Mouse (Mus musculus) heart, embryonic 12.5 days (tissue): ENCODE data around the gene Nubp2. TPM values are rescaled to one million over a fixed set of nuclear protein-coding genes. Genes with fewer than 3 reads are reported as not detected.

Experiments
- ATAC-seq: fragments of 200-750 bp; cut with Nextera tagmentation; 2 replicates; pipeline ENCODE4 v1.8.0; 2017; ENCODE audit warnings: moderate TSS enrichment, moderate library complexity; ENCODE audit not compliant: insufficient number of reproducible peaks, low FRiP score
- H3K27ac ChIP-seq: fragments of 300-500 bp; sonication (generic); 2 replicates; pipeline ENCODE4 v1.5.1; 2016; ENCODE audit warnings: mild to moderate bottlenecking, moderate library complexity; ENCODE audit not compliant: poor library complexity, severe bottlenecking
- H3K27me3 ChIP-seq: fragments of 300-500 bp; sonication (generic); replicated peaks from 2 replicates; pipeline ENCODE4 v1.6.1; 2016; ENCODE audit warnings: mild to moderate bottlenecking, moderate library complexity
- H3K36me3 ChIP-seq: fragments of 300-500 bp; sonication (generic); 2 replicates; pipeline ENCODE4 v1.6.1; 2016; ENCODE audit warnings: mild to moderate bottlenecking, moderate library complexity
- H3K4me1 ChIP-seq: fragments of 300-500 bp; sonication (generic); replicated peaks from 2 replicates; pipeline ENCODE4 v1.6.1; 2016; ENCODE audit warnings: mild to moderate bottlenecking
- H3K4me2 ChIP-seq: fragments of 300-500 bp; sonication (generic); 2 replicates; pipeline ENCODE4 v1.6.1; 2016; ENCODE audit warnings: mild to moderate bottlenecking, moderate library complexity
- H3K4me3 ChIP-seq: fragments of 300-500 bp; sonication (generic); 2 replicates; pipeline ENCODE4 v1.5.1; 2016; ENCODE audit warnings: mild to moderate bottlenecking
- H3K9ac ChIP-seq: fragments of 300-500 bp; sonication (generic); 2 replicates; pipeline ENCODE4 v1.6.1; 2016; ENCODE audit warnings: mild to moderate bottlenecking, moderate library complexity
- H3K9me3 ChIP-seq: fragments of 300-500 bp; sonication (generic); replicated peaks from 2 replicates; pipeline ENCODE4 v1.6.1; 2016; ENCODE audit warnings: mild to moderate bottlenecking, moderate library complexity
- WGBS: fragments of 180-500 bp; shearing (Covaris S2); methylation state at CpG from one replicate; pipeline ENCODE4 v1.1.7; 2016; 5-methylcytosine and 5-hydroxymethylcytosine counted together
- polyA plus RNA-seq: library from polyadenylated mRNA; unstranded; fragments of >200 nt; fragmentation: Nextera tagmentation; extraction: Ambion mirVana; gene quantifications from 2 replicates; pipeline ENCODE4 v1.2.1, GENCODE M21; 2016

Nubp2 gene
- polyA plus RNA-seq = 31.9 and 33.1 TPM in 2 replicates

GRCm38 (mm10) chr17:24886134-24886931, at the start of gene Nubp2, which contains the start of gene Spsb3:
Gene Nubp2, minus strand, starts transcription at chr17:24886349.
Gene Spsb3, plus strand, starts transcription at chr17:24886643.
- peak within 1 kb of the TSS; percentile 89 for H3K4me2 ChIP-seq
- WGBS = under 1% methylated on average over 69 of the region's 69 CpGs
- H3K27ac ChIP-seq = peak within 1 kb of the TSS; percentile 71
- peaks cover 26% of the 10 kb centered on the region for H3K4me1 ChIP-seq
- H3K4me3 ChIP-seq = peak within 1 kb of the TSS; percentile 86
- H3K27me3 ChIP-seq = no peaks in the 10 kb centered on the region
- H3K36me3 ChIP-seq = peaks cover 46% of the 10 kb centered on the region
- peak; percentile 96 for ATAC-seq
- peak within 1 kb of the TSS; percentile 88 for H3K9ac ChIP-seq
- no peaks in the 10 kb centered on the region for H3K9me3 ChIP-seq

- no peak for ATAC-seq
- Histone ChIP-seq H3K36me3 (peaks cover 8% of the 10 kb centered on the region), H3K27ac (no peak overlapping the region)
Observed at GRCm38 (mm10) chr17:24935666-24936065, 49.5 kb upstream of the Nubp2 start.

GRCm38 (mm10) chr17:24934926-24935325, 48.8 kb upstream of the Nubp2 start:
- peak overlapping the region; percentile 85 for H3K9ac ChIP-seq
- H3K4me1 ChIP-seq = peaks cover 28% of the 10 kb centered on the region
- peaks cover 8% of the 10 kb centered on the region for H3K36me3 ChIP-seq
- H3K9me3 ChIP-seq = no peaks in the 10 kb centered on the region
- no peaks in the 10 kb centered on the region for H3K27me3 ChIP-seq
- no peak for ATAC-seq
- WGBS = 30% methylated on average over 4 of the region's 4 CpGs
- peak overlapping the region; percentile 75 for H3K4me2 ChIP-seq
- H3K27ac ChIP-seq = no peak overlapping the region
- peak overlapping the region; percentile 66 for H3K4me3 ChIP-seq

More at GRCm38 (mm10) chr17:24935666-24936065, 49.5 kb upstream of the Nubp2 start:
- Histone ChIP-seq H3K4me1 (peaks cover 28% of the 10 kb centered on the region), H3K4me2 (peak overlapping the region; percentile 75), H3K27me3 (no peaks in the 10 kb centered on the region), H3K4me3 (peak overlapping the region; percentile 66), H3K9ac (peak overlapping the region; percentile 85), H3K9me3 (no peaks in the 10 kb centered on the region)

- H3K9ac ChIP-seq = no peak overlapping the region
- no peaks in the 10 kb centered on the region for H3K27me3 ChIP-seq
- no peaks in the 10 kb centered on the region for H3K9me3 ChIP-seq
- ATAC-seq = no peak
- H3K27ac ChIP-seq = no peak overlapping the region
- H3K4me3 ChIP-seq = no peak overlapping the region
- H3K36me3 ChIP-seq = peaks cover 16% of the 10 kb centered on the region
- 77% methylated on average over 4 of the region's 4 CpGs for WGBS
- peaks cover 35% of the 10 kb centered on the region for H3K4me1 ChIP-seq
- H3K4me2 ChIP-seq = no peak overlapping the region
Observed at GRCm38 (mm10) chr17:24933163-24933562, 47.0 kb upstream of the Nubp2 start.

DNA sequence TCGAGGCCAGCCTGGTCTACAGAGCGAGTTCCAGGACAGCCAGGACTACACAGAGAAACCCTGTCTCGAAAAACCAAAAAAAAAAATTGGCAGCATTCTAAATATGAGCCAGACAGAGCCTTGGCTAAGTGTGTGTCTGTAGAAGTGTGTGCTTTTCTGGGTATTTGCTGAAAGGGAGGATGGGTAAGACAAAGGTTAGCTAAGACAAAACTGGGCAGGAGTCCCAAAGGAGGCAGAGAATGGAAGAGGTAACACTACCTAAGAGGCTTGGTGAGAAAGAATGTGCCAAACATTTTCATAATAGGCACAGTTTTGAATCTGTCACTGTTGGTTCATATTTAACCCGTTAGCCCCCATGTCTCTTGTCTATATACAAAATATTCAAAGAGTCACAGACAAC, 46.3 kb upstream of the Nubp2 start:
- Histone ChIP-seq H3K27me3 (no peaks in the 10 kb centered on the region), H3K4me3 (no peak overlapping the region), H3K27ac (no peak overlapping the region), H3K4me1 (peaks cover 35% of the 10 kb centered on the region), H3K4me2 (no peak overlapping the region), H3K36me3 (peaks cover 22% of the 10 kb centered on the region), H3K9me3 (no peaks in the 10 kb centered on the region), H3K9ac (no peak overlapping the region)
- no peak for ATAC-seq
- 93% methylated on average over 4 of the region's 4 CpGs for WGBS

DNA sequence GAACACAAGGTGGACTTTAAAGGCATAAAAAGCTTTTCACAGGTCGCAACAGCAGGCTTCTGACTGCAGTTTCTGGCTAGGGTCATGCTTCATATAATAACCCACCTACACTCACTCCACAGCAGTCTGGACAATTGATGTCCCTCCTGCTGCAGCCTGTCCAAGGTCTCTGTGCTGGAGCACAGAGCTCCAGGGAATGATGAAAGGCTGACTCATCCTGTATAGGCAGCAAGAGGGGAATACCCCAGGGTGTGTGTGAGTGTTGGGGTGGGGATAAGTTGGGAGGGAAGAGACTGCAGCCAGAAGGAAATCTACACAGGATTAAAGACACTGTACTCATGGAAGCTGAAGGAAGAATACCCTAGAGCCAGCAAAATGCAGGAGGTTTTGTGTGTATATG, 43.4 kb upstream of the Nubp2 start:
- no peak for ATAC-seq

DNA sequence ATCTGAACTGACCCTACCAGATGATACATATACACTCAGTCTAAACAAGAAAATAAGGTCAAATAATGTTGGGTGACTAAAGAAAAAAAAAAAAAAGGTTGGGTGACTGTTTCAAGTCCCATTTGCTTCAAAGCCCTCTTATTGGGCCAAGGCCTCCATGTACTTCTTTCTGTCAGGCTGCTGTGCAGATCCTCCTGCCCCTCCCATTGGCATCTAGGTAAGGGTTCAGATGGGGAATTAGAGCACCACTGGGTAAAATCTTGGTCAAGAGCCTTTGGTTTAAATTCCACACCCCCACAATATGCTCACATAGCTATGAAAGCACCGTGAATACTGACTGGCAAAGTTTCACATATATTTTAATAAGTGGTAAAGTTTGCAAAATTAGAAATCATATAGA, 37.1 kb upstream of the Nubp2 start:
- H3K9ac ChIP-seq = no peak overlapping the region
- no peak for ATAC-seq
- H3K9me3 ChIP-seq = no peaks in the 10 kb centered on the region
- H3K36me3 ChIP-seq = peaks cover 98% of the 10 kb centered on the region
- no peak overlapping the region for H3K4me3 ChIP-seq
- H3K27me3 ChIP-seq = no peaks in the 10 kb centered on the region
- no peaks in the 10 kb centered on the region for H3K4me1 ChIP-seq
- H3K27ac ChIP-seq = no peak overlapping the region
- 89% methylated on average over 1 of the region's 1 CpGs for WGBS
- no peak overlapping the region for H3K4me2 ChIP-seq

More for the DNA sequence above, 43.4 kb upstream of the Nubp2 start:
- 77% methylated on average over 1 of the region's 1 CpGs for WGBS
- Histone ChIP-seq H3K27me3 (no peaks in the 10 kb centered on the region), H3K36me3 (peaks cover 52% of the 10 kb centered on the region), H3K4me3 (no peak overlapping the region), H3K9me3 (no peaks in the 10 kb centered on the region), H3K9ac (no peak overlapping the region), H3K4me2 (no peak overlapping the region), H3K4me1 (peaks cover 21% of the 10 kb centered on the region), H3K27ac (no peak overlapping the region)

DNA sequence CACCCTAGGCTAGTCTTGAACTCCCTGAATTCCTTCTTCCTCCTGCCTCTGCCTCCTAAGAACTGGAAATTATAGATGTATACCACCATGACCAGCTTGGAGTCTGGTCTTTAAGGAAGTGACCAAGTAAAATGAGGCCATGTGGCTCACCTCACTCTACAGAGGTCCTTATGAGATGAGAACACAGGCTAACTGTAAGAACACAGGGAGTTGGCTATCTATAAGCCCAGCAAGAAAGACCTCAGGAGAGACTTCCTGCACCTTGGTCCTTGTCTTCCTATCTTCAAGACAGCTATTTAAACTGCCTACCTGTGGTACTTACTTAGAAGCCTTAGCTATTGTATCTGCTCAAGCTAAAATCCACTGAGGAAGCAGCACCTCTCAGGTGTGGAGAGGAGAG, 27.8 kb upstream of the Nubp2 start:
- no peaks in the 10 kb centered on the region for H3K27me3 ChIP-seq
- H3K4me2 ChIP-seq = no peak overlapping the region
- no peaks in the 10 kb centered on the region for H3K9me3 ChIP-seq
- H3K4me1 ChIP-seq = no peaks in the 10 kb centered on the region
- H3K9ac ChIP-seq = no peak overlapping the region
- H3K4me3 ChIP-seq = no peak overlapping the region
- no peak for ATAC-seq
- H3K36me3 ChIP-seq = peaks cover 98% of the 10 kb centered on the region
- no peak overlapping the region for H3K27ac ChIP-seq

GRCm38 (mm10) chr17:24907591-24907990, 21.4 kb upstream of the Nubp2 start:
- H3K9me3 ChIP-seq = no peaks in the 10 kb centered on the region
- no peak overlapping the region for H3K4me2 ChIP-seq
- no peak overlapping the region for H3K27ac ChIP-seq
- peaks cover 100% of the 10 kb centered on the region for H3K36me3 ChIP-seq
- ATAC-seq = no peak
- no peaks in the 10 kb centered on the region for H3K4me1 ChIP-seq
- WGBS = 92% methylated on average over 2 of the region's 2 CpGs
- H3K4me3 ChIP-seq = no peak overlapping the region
- H3K27me3 ChIP-seq = no peaks in the 10 kb centered on the region
- H3K9ac ChIP-seq = no peak overlapping the region

DNA sequence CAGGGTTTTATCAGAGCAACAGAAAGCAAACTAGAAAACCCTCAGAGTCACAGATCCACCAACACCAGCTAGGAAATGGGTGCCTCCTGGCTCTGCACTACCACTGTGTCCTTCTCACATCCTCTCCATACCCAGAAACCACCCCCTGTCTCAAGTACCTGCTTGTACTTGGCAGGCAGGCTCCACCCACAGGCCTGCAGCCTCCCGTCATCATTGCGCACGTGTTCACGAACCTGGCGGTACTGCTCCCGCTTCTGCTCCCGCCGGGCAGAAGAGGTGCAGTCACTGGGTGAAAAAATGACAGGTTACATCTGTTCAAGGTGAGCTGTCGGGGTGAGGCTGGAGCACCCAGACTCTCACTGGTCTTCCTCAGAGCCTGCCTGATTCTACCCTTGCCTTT, 17.6 kb upstream of the Nubp2 start:
- Histone ChIP-seq H3K9ac (no peak overlapping the region), H3K4me3 (no peak overlapping the region), H3K9me3 (no peaks in the 10 kb centered on the region), H3K4me1 (peaks cover 9% of the 10 kb centered on the region), H3K27me3 (no peaks in the 10 kb centered on the region), H3K27ac (no peak overlapping the region), H3K4me2 (no peak overlapping the region), H3K36me3 (peaks cover 100% of the 10 kb centered on the region)
- WGBS = 85% methylated on average over 9 of the region's 9 CpGs
- no peak for ATAC-seq

DNA sequence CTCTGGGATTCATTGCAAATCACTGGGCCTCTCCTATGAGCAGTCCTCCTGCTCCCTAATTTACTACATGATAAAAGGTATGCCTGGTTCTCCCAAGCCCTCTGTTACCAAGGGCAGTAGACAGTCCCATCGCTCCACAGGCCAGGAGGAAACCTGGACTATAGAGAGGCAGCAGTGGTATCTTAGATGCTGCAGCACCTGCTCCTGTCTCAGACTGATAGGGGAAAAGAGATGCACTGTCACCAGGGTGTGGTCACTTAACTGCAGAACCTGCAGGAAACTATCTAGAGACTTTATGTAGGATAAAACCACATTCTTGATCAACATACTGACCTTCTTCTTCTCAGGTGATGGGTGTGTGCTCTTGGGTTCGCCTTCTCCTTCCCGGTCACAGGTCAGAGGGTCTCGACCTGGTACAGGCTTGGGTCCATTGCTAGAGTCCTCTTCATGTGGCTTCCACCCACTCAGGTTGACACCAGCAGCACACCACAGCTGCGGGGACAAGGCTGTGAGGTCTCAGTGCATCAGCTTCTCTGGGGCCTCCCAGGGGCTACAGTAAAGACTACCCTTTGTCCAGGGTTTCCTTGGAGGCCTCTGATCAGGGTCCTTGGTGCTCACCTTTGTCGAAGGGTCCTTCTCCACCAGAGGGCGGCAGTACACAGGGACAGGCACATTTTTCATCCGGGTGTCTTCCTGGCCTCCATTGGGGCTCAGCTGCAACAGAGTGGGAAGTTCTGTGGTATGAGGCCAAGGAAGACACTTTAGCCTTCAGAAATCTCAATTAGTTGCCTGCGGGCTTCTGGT, 16.7 kb upstream of the Nubp2 start:
- Histone ChIP-seq H3K27ac (no peak overlapping the region), H3K9ac (no peak overlapping the region), H3K4me1 (peaks cover 15% of the 10 kb centered on the region), H3K9me3 (no peaks in the 10 kb centered on the region), H3K4me3 (no peak overlapping the region), H3K27me3 (no peaks in the 10 kb centered on the region), H3K36me3 (peaks cover 100% of the 10 kb centered on the region), H3K4me2 (0 out of 2 replicates have a peak overlapping the region, but pooled peaks have one; percentile 12)
- WGBS = 68% methylated on average over 9 of the region's 9 CpGs
- peak; percentile 89 for ATAC-seq
